Mouse (Mus musculus): ENCODE results near the gene Uevld.

The Uevld gene

DNA sequence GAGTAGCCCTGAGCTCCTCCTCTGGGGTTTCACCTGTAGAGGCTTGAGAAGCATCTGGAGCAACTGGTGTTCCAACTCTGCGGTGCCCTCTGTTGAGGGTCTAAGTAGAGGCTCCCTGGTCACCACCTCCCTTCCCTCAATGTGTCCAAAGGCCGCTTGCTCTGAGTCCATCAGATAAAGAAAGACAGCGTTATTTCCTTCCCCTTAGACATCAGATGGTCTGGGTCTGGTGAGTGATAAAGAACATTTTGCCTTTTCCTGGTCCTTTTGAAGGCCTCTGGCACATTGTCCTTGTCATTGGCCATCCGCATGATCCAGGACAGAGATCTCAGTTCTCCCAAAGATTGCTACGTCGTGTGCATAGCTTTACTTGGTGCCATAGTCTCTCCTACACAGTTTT is 81.1 kb downstream of the Uevld start:
- no peak for DNase-seq (ENCODE audit: low read depth in 1 of 2, low spot score in 2 of 2)

DNA sequence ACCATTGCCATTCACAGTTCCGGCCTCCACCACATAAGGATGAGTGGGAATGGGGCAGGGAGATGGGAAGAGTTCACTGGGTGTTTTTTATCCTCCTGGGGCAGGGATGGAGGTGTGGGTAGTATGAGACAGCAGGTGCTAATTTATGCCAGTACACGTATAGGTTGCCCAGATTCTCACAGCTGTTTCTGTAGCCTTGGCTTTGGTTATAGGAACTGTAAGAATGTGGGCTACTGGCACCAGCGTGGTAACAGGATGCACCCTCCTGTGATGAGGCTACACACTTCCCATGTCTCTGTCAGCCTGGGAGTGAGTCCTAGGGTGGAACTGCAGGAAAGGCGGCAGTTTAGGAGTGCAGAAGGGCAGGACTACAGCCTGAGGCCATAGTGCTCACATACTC is 81.5 kb downstream of the Uevld start:
- DNase-seq (ENCODE audit: low read depth in 1 of 2, low spot score in 2 of 2), result no peak
